Mouse (Mus musculus) stomach, embryonic 14.5 days (tissue): Measurements from ENCODE around the gene Scgb2b7. TPM values are rescaled to one million over a fixed set of nuclear protein-coding genes. Genes with fewer than 3 reads are reported as not detected.
"Not testable (repeated sequence)": the region's sequence is repeated elsewhere in the genome, so short reads cannot be mapped to it uniquely, and the experiment has no call there.

Experiments
- ATAC-seq: fragments of 200-750 bp; cut with Nextera tagmentation; 2 replicates; pipeline ENCODE4 v1.8.0; 2017; ENCODE audit warnings: low read depth, moderate TSS enrichment; ENCODE audit not compliant: insufficient number of reproducible peaks, insufficient read depth, low FRiP score
- H3K27ac ChIP-seq: fragments of 300-500 bp; sonication (generic); 2 replicates; pipeline ENCODE4 v1.5.1; 2014; ENCODE audit warnings: mild to moderate bottlenecking, low read length, moderate library complexity, mixed read lengths
- H3K27me3 ChIP-seq: fragments of 300-500 bp; sonication (generic); 2 replicates; pipeline ENCODE4 v1.6.1; 2014; ENCODE audit warnings: low read length, control low read depth, mixed read lengths; ENCODE audit not compliant: control insufficient read depth, insufficient read depth
- H3K36me3 ChIP-seq: fragments of 300-500 bp; sonication (generic); 2 replicates; pipeline ENCODE4 v1.6.1; 2014; ENCODE audit warnings: mild to moderate bottlenecking, control low read depth, low read length, moderate library complexity, mixed read lengths; ENCODE audit not compliant: control insufficient read depth, insufficient read depth
- H3K4me1 ChIP-seq: fragments of 300-500 bp; sonication (generic); 2 replicates; pipeline ENCODE4 v1.6.1; 2014; ENCODE audit warnings: low read length, control low read depth, mixed read lengths; ENCODE audit not compliant: control insufficient read depth, insufficient read depth
- H3K4me2 ChIP-seq: fragments of 300-500 bp; sonication (generic); replicated peaks from 2 replicates; pipeline ENCODE4 v1.6.1; 2014; ENCODE audit warnings: low read depth, low read length, control low read depth
- H3K4me3 ChIP-seq: fragments of 300-500 bp; sonication (generic); 2 replicates; pipeline ENCODE4 v1.5.1; 2014; ENCODE audit warnings: low read depth, low read length, control low read depth
- H3K9ac ChIP-seq: fragments of 300-500 bp; sonication (generic); replicated peaks from 2 replicates; pipeline ENCODE4 v1.6.1; 2014; ENCODE audit warnings: low read depth, mild to moderate bottlenecking, control low read depth, low read length, moderate library complexity, mixed read lengths
- H3K9me3 ChIP-seq: fragments of 300-500 bp; sonication (generic); 2 replicates; pipeline ENCODE4 v1.6.1; 2016; ENCODE audit warnings: low read depth, low read length, control low read depth; ENCODE audit not compliant: control insufficient read depth
- WGBS: fragments of 180-500 bp; shearing (Covaris S2); extraction: QIAGEN DNeasy Blood & Tissue Kit; methylation state at CpG from one replicate; pipeline ENCODE4 v1.1.7; 2014; 5-methylcytosine and 5-hydroxymethylcytosine counted together
- polyA plus RNA-seq: library from polyadenylated mRNA; unstranded; fragments of >200 nt; fragmentation: Nextera tagmentation; extraction: Ambion mirVana; gene quantifications from 2 replicates; pipeline ENCODE4 v1.2.1, GENCODE M21; 2014

Scgb2b7 gene
- polyA plus RNA-seq = not detected in 2 replicates

DNA sequence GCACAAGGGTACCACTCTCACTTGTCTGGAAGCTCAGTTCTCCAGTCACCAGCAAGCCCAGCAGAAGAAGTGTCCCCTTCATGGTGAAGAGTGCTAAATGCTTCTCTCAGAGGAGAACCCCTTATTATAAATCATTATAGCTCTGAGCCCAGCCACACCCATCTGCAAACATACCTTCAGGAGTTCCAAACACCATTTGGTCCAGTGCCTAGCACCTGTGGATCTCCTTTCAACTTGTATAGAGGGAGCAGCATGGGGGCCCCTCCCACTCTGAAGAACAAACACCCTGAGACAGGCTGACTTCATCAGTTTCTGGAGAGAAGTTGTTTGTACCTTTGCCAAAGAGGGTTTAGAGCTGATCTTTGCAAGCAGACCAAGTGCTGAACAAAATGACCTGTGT lies at the start of gene Scgb2b7:
Scgb2b7 (minus strand) TSS at position 101 of the 400 bp plus-strand sequence.
- not testable (repeated sequence) for H3K9me3 ChIP-seq, H3K27me3 ChIP-seq, H3K9ac ChIP-seq, H3K36me3 ChIP-seq, ATAC-seq, H3K4me2 ChIP-seq, H3K4me3 ChIP-seq, H3K27ac ChIP-seq, H3K4me1 ChIP-seq

DNA sequence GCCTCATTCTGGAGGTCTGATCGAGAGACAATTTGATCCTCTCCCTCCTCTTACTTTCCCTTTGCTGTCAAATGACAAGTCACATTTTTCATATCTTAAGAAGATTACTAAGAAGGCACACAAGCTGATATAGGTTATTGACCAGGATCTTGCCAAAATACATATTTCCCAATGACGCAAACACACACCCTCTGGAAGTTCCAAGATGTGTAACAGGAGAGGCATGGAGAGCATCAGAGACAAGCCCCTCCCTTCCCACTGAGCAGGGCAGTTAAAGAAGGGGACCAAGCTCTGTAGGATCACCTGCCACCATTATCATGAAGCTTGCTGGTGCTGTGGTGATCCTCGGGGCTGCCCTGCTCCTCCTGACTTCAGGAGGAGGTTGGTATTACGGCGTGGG lies 6.8 kb upstream of the Scgb2b7 start, which contains the start of gene Scgb1b7:
Scgb1b7 (plus strand) TSS at position 301 of the 400 bp plus-strand sequence.
- not testable (repeated sequence) for H3K27ac ChIP-seq, H3K4me1 ChIP-seq, H3K4me2 ChIP-seq, H3K27me3 ChIP-seq, ATAC-seq, H3K4me3 ChIP-seq, H3K36me3 ChIP-seq, H3K9me3 ChIP-seq, H3K9ac ChIP-seq
- 87% methylated on average over 3 of the region's 5 CpGs for WGBS

Other genes with a start within 250 kb of the Scgb2b7 start
- gene Scgb1b7, start 6.9 kb upstream of the Scgb2b7 start, polyA plus RNA-seq = not detected in 2 replicates